Mouse (Mus musculus) small intestine, adult 2 months (tissue): ENCODE measurements around the gene Vamp8.

ENCODE experiments used
- CTCF ChIP-seq: fragments of 200-500 bp; IDR thresholded peaks from 2 replicates; pipeline ENCODE4 v1.5.1; 2012; ENCODE audit warnings: low read depth, mild to moderate bottlenecking, control low read depth, inconsistent platforms, low read length, moderate library complexity, mixed read lengths; ENCODE audit not compliant: insufficient replicate concordance, insufficient read length; ENCODE audit errors: extremely low read depth
- POLR2A ChIP-seq: fragments of 200-500 bp; IDR thresholded peaks from 2 replicates; pipeline ENCODE4 v1.6.1; 2012; ENCODE audit warnings: low read depth, mild to moderate bottlenecking, control low read depth, inconsistent platforms, low read length, moderate library complexity

- TF ChIP-seq CTCF: no peak
- TF ChIP-seq POLR2A: no peak
Measured at GRCm38 (mm10) chr6:72374206-72374605, 16.3 kb downstream of the Vamp8 start.
